Mouse (Mus musculus): ENCODE data around the gene Odf2.

The Odf2 gene

DNA sequence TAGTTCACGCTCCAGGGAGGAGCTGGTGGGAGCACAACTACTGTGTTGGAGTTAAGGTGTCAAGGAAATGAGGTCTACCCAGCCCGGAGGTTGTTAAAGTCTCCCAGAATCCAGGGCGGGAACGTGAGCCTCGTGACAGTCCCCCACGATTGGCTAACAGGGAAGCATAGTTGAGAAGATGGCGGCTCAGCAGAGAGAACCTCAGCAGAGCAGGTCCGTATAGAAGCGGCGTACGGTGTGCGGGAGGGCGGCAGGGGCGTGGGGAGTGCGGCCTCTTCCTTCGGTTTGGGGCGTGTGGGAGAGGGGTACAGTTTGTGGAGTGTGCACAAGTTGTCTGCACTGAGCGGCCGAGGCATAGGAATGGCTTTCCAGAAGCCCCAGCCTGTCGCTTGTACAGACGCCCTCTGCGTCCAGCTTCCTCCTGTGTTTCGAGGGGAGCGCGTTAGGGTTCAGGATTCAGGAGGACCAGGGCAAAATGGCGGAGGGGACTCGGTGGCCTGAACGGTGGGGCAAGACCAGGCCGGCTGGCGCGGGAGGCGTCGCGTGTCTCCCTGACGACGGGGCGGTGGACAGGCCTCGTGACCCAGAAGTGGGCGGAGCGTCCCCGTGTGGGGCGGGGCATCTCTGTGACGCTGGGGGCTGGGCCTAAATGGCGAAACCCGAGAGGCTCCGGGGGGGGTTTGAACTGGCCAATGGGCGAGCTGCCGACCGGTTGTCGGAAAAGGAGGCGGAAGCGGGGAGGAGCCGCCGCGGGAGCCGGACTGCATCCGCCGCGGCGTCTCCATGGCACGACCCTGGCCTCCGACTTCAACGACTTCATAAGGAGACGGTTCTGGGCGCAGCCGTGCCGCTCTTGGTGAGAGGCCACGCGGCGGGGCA lies at the start of gene Odf2:
Odf2 (plus strand) TSS at position 156 of the 879 bp plus-strand sequence.
- DNase-seq (ENCODE audit: low spot score), result peak; percentile 99

DNA sequence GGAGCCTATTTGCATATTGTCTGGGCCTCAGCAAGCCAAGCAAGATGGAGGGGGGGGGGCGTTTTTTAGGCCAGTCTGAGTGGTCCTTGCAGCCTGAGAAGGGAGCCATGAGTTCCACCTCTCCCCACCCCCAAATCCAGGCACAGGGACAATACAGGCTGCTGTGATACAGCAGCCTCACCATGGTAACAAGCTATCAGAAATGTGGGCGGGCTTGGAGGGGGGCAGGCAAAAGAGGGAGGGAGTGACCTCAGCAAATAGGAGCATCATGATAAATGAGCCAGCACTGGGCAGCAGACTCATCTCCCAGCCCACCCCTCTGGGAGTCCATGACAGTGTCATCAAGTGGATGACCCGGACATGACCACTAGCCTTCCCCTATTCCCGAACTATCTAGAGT lies 49.6 kb upstream of the Odf2 start:
- no peak for DNase-seq (ENCODE audit: low spot score)

DNA sequence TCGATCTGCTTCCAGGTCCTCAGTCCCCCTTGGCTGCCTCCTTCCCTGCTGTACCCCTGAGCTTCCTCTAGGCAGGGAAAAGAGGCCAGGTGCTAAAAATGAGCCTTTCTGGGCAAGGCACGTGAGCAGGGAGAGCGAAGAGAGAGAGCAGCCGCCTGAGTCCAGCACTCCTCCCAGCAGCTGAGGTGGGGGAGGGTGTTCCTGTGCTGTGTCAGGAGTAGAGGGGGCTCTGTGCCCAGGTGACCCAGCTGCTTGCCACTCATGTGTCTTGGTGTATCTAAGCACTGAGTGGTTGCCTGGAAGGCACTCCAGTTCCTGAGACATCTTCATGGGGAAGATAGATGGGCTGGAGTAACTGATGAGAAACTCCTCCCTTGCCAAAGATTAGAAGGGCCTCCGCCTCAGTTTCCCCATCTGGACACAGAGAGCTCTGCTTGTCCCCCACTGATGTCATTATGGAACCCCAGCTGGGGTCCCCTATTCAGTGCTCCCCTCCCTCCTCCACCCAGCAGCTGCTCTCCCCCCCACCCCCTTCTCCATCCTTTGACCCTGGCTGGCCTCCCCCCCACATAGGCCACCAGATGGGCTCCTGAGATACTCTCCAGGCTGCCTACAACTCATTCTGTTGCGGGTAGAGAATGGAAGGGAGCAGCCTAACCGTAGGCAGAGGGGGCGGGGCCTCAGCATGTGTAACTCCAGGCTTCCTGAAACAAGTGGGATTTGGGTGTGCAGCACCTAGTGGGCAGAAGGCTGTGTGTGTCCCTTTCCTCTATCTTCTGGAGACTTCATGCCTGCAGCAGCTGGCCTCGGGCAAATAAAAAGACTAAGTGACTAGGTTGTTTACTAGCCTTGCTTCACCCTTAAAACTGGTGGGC lies 45.6 kb upstream of the Odf2 start:
- DNase-seq (ENCODE audit: low spot score), result no peak

DNA sequence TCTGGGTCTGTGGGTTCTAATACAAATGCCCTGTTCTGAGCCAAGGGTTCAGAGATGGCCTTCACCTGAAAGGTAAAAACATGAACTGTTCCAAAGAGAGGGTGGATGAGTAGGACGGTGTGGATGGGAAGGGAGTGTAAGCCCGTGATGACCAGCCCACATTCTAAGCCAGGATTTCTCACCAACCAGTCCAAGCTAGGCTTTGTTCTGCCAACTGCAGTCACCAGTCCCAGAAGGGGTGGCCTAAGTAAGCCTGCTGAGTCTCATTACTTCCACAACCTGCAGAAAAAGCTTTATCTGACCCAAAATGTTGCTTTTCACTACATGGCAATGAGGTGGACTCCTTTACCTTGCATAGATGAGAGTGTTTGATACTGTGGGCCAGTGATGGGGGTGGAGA lies 44.9 kb upstream of the Odf2 start:
- DNase-seq (ENCODE audit: low spot score), result no peak

DNA sequence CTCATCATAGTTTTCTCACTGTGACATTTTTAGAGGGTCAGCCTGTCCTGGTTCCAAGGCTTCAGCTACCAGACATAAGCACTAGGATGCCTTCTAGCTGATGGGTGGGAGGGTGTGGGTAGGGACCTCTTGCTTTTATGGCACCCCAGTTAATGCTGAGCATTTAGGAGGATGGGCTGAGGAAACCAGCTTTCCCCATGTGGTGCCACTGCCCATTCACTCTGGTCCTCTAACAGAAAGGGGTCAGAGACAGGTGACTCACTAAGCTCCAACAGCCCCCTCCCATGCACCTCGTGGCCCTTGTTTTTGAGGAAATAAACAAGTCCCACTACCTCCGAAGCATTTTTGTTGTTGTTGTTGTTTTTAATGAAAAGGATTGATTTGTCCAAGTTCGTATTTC lies 44.4 kb upstream of the Odf2 start:
- no peak for DNase-seq (ENCODE audit: low spot score)

DNA sequence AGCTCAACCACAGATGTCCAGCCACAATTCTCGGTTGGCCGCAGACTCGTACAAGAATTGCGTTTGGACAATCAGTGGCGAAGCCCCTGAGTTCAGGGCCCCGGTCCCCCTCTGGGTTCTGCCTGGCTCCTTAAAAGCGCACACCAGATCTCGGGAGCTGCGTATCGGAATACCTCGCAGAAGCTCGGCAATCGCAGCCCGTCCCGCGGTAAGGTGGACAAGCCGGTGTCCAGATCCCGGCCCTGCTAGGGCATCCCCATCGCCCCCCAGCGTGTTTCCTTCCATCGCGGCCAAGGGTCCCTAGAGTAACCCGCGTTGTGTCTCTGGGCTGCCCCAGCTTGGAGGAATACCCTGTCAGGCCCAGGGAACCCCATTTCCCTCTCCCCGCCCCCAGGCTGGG lies 43.4 kb upstream of the Odf2 start:
- no peak for DNase-seq (ENCODE audit: low spot score)

DNA sequence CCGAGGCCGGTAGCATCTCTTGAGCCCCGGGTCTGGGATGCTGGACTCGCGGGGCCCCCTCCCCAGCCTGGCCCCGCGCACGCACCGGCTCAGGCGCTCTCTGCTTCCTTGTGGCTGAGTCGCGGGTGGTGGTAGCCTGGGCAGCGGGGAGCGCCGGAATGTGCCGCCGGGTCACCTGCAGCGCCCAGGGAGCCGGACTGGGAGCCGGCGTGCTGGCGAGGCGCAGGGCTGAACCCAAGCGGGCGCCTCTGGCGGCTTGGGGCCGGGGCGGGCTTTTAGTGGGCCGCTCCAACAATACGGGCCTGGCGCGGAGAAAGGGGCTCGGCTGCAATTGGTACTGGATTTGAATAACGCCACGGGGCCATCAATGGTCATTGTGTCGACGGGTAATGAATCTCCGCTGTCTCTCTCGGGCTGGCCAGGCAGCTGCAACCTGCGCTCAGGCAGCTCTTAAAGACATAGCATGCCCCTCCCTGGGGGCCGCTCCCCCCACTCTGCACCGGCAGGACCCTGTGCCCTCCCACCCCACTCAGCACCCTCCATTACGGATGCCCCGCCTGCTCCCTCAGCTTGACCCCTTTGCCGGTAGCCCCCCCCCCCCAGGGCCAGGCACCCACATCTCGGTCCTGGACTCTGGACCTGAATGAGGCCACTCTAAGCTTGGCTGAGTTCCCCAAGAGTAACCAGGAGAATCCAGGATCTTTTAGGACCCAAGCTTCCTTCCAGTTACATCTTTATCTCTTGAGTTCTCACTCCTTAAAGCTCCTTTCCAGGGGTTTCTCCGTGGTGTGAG lies 42.8 kb upstream of the Odf2 start:
- no peak for DNase-seq (ENCODE audit: low spot score)

DNA sequence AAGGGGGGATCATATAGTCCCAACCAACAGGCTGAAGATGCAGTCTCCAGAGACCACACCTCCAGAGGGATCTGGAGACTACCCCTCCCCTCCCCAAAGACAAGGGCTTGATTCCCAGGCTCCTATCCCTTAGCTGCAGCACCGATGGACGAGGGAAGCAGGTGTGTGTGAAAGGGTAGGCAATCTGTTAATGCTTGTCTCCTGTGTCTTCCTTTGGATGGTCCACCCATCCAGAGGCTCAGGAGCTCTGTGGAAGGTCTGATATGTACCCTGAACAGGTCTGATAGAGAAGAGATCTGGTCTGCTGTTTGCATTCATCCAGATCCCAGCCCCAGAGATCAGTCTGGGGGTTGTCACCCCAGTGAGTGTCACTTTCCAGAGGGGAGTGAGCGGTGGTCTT lies 42.1 kb upstream of the Odf2 start:
- no peak for DNase-seq (ENCODE audit: low spot score)

DNA sequence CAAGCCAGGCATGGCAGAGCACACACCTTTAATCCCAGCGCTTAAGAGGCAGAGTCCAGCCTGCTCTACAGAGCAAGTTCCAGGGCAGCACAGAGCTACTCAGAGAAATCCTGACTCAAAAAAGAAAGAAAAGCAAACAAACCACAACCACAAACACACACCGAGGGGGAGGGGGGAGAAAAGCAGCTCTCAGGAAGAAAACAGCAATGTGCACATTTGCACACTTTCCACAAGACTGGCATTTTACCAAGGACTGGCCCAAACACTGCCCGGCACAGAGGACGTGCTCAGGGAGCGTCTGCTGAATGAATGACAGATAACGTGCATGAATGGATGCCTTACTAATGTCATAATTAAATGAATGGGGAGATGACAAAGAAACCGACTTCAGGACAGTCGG lies 40.0 kb upstream of the Odf2 start:
- DNase-seq (ENCODE audit: low spot score), result no peak

DNA sequence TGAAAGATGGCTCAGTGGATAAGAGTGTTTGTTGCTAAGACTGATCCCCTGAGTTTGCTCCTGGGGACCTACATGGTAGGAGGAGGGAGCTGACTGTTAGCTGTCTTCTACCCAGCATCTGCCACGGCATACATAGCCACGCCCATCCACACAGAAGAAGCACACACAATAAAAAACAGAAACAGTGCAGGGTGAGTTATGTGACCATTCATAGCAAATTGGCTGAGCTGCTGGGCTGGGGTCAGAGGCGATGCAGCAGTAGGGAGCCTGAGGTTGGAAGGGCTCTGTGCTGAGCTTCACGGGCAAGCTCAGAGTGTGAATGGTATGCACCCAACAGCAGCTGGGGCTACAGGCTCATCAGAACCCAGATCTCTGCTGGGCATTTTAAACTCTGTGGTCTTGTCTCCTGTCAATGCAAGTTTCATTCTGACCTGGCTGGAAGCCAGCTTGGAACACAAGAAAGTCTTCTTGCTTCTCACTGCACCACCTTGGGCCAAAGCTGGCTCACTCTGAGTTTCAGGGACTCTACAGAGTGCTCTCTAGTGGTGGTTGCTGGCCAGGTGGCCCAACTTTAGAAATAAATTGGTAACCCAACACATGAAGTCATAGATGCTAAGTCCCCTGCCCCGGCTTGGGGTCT lies 39.1 kb upstream of the Odf2 start:
- DNase-seq (ENCODE audit: low spot score), result no peak

DNA sequence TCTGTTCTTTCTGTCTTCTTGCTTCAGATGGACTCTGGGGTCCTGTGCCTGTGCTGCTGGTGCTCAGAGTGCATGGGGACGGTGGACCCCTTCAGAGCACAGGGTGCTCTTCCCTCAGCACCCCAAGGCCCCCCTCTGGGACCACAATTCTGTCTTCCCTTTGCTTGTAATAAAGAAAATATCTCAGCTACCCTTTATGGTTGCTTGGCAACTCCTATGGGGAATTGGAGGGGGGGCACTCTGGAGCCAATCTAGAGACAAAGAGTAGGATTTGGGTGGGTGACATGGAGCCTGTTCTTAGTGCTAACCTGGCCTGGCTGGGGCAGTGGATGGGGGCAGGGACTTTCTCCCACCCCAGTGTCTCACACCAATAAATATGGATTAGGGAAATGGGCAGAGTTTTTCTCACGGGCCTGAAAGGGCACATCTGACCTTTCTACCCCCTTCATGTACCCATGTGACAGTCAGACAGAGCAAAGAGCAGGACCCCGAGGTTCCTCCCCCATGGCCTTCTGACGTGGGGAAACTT lies 36.0 kb upstream of the Odf2 start:
- DNase-seq (ENCODE audit: low spot score), result no peak

DNA sequence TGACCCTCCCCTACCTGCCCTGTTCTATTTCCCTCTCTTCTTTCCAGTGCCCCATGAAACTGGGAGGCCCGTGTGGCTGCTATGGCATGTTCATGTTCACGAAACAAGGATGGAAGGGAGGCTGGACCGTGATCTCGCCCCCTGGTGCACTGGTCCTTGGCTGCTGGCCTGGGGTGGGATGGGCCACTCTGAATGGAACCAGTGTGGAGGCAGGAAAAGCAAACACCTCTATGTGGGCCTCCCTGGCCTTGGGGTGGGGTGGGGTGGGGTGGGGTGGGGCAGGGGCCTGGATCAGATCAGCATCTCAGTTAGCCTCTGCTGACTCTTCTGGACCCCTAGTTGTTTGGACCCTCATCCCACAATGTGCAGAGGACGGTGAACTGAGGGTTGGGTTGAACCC lies 35.3 kb upstream of the Odf2 start:
- DNase-seq (ENCODE audit: low spot score), result no peak

DNA sequence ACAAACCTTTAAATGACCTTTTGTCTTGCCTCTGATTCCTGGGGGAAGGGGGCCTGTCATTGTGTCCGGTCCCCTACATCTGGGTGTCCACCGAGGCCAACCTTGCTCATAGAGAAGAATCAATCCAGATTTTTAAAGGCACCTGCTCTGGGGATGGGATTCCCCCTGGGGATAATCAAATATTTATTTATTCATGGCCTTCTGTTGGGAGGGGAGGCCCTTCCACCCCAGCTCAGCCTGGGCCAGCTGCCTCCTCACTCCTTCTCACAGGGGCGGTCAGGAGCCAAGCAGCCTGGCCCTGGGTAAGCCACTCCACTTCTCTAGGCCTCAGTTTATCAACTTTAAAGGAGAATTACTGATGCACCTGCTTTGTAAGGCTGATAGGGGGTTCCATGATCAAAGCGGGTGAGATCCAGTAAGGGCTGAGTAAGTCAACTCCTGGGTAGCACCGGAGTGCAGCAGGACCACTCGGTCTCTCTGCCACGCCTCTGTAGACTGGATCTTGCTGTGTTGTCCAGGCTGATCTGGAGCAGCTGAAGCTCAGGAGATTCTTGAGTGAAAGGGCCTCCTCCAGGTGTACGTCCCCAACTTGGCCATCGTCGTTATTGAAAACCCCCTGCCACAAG lies 33.3 kb upstream of the Odf2 start:
- DNase-seq (ENCODE audit: low spot score), result no peak

DNA sequence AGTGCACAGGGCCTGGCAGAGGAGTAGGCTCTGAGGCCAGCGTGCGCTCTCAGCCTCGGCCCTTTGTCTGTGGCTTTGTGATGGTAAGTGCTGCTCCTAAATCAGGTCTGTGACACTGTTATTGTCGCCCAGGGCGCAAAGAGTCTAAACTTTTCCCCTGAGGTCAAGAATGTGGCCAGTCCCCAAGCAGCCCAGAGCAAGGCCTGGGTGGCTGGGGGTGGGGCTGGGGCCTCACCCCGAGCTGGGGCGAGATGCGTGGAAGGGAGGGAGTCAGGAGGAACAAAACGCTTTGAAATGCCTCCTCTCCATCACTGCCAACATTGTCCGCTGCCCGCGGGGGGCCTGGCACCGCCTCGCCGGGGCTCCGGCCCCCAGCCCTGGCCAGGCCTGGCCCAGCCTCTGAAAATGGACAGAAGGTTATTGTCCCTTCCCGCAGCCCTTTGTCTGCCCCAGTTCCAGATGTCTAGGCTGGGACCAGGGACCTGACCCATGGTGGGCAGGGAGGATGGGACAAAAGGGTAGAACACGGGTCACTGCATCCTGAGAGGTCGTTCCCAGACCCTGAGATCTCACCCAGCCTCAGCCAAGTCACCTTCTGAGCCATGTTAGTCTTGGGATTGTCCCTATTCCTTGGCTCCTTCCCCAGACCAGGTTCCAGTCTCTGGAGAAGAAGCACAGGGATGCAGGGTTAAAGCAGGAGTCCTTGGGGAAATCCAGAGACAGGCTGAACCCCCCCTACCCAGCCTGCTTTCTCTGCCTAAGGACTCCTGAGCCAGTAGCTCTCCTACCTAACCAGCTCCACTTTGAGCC lies 32.4 kb upstream of the Odf2 start:
- no peak for DNase-seq (ENCODE audit: low spot score)

DNA sequence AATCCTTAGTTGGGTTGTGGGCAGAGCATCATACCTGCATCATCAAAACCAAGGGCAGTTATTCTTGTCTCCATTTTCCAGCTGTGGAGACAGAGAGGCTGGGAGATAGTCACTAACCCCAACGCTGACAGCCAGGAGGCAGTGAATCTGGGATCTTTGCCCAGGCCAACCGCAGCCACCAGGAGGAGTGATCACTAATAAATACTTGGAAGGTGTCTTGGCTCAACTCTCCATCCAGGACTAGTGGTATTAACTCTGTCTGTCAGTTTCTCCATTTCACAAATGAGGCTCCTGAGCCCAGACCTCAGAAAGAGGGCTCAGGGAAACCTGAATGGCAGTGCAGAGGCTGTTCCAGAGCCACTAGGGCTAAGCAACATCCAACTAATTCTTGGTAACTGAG lies 31.7 kb upstream of the Odf2 start:
- no peak for DNase-seq (ENCODE audit: low spot score)

DNA sequence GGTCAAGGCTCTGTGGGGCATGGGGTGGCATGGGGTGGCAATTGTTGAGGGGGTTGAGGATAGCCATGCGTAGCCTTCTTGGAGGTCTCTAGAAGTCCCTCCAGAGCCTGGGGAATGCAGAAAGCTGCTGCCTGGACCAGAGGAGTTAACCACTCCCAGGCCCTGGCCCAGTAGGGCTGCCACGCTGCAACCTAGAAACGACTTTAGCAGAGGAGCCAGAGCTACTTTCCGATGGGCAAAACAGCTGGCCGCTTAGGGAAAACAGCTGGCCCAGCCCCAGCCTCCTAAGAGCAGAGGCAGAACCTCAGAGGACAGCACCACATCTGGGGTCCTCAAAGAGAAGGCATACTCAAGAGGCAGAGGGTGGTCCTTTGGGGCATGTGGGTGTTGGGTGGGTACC lies 31.1 kb upstream of the Odf2 start:
- DNase-seq (ENCODE audit: low spot score), result no peak

DNA sequence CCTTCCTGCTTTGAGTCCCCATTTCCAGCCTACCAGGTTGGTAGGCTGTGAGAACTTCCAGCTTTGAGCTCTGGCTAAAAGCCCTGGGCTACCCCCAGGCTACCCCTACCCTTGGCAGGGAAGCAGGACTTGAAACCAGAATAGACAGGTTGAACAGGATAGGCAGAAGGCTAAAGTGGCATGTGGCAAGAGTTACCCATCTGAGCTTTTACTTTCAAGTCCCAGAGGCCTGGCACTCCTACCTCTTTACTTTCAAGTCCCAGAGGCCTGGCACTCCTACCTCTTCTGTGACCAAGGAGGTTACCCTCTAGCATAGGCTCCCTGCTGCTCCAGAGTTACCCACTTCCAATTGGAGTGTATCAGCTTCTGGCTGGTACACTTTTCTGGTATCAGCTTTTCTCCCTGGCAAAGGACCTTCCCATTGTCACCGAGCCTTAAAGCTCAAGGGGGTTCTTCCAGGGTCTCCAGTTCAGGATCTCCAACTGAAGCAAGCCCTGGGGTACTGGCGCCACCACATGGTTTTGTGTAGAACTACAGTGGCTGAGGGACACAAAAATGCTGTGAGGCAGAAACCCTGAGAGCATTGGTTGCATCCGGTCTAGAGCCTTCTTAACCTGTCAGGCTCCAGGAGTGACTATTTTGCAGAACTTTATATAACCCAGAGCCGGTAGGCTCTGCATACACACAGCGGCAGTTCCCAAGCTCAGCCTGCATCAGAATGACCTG lies 30.1 kb upstream of the Odf2 start:
- no peak for DNase-seq (ENCODE audit: low spot score)

DNA sequence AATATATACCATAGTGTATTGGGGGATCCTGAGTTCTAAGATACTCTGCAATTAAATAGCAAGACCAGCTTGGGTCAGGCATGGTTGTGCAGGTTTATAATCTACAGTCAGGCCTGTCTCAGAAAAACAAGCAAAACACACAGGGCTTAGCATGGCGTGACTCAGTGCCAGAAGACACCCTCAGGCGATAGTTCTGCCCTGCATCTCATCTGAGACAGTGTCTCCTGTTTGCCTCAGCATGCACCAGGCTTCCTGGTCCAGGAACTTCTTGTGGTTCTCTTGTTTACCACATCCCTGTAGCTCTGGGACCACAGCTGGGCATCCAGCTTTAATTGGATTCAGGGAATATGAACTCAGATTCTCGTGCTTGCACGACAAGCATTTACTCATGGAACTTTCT lies 23.9 kb upstream of the Odf2 start:
- DNase-seq (ENCODE audit: low spot score), result no peak

DNA sequence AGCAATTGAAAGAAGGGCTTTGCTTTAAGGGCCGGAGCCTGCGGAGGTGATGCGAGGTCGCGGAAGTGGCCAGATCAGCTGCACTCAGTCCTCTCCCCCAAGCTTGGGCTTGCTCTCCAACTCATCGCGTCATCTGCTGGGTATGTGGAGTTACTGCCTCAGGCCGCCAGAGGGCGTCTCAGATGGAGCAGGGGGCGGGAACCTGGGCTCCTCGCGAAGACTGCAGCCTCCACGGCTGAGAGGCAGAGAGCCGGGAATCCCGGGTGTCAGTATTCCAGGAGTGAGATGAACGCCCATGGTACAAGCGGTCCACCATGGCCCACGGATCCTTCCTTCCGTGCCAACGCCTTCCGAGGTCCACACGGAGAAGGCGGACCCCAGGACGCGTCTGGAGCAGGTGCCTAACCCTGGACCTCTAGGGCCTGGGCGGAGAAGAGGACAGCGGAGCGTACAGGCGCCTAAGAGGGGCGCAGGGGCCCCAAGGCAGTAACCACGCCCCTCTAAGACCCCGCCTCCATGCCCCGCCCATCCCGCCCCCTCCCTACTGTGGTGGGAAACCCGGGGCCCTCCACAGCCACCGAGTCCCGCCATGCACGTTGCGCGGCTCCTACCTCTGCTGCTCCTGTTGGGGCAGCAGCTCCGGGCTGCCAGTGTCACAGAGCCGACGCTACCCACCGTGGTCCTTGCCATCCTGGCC lies 19.9 kb upstream of the Odf2 start, which contains the start of gene Cercam:
Cercam (plus strand) TSS at position 216 of the 697 bp plus-strand sequence.
- peak; percentile 67 for DNase-seq (ENCODE audit: low spot score)
